Mouse (Mus musculus): ENCODE measurements at regions not wholly inside any gene's neighbourhood (a gene's known extent, or its start where the extent isn't known, plus 50 kb on each side); places are given as distances from the start of the nearest gene placed in this dataset.

DNA sequence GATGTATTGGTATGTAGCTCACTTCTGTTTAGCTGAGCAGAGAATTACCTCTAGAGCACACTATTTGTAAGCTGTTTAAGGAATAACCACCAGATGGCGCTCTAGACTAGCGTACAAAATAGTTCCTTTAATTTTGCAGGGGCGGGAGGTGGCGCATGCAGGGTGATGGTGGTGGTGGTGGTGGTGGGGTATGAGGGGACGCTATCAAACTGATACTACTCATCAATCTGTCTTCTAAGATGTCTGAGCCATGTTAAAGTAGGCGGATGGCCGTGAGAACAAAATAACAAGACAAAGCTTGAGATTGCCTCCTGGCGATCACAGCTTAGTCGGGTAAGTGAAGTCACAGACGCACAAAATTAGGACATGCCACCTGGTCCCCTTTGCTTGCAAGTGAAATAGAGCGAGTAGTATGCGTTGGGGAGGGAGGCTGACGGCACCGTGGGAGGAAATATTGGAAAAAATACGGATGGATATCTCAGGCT is 90.6 kb upstream of the Nmur2 start:
- Histone ChIP-seq H3K4me3 (0 out of 2 replicates have a peak overlapping the region, but pooled peaks have one; percentile 5), H3K4me2 (peak overlapping the region; percentile 41), H3K36me3 (replicated peaks) (no peaks in the 10 kb centered on the region), H3K27me3 (replicated peaks) (no peaks in the 10 kb centered on the region), H3K4me1 (peaks cover 3% of the 10 kb centered on the region; the same call in 1 of the 2 replicates), H3K9ac (no peak overlapping the region), H3K27ac (no peak overlapping the region), H3K9me3 (no peaks in the 10 kb centered on the region)
- ATAC-seq (replicated peaks): peak; percentile 67; the same call in 1 of the 2 replicates
- 29% methylated on average over 15 of the region's 15 CpGs for WGBS

DNA sequence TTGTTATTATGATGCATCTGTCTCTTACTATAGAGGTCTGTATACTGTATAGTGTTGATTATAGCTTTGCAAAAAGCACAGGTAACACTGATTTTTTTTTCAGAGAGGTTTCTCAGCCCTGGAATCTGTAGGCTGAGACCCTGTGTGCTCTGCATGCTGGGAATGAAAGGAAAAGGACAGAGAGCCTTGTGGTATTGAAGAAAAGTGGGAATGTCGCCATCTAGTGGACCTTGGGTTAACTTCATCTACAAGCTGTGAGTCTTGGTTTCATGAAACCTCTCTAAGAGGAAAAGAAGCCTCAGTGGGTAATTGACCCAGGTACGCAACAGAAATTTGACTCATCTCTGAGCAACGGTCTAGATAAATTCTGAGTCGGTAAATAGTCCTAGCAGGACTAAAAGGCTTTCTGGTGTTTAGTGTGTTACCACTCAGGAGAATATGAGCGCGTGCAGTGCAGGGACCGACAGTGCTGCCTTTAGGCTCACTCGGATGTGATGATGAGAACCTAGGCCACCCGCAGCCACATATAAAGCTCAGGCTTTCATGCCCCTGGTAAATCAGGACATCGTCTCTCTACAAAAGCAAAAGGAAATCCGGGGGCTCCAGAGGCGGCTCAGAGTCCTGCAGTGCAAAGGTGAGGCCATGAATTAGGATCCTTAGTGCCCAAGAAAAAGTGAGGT is 75.9 kb upstream of the Nmur2 start:
- H3K4me2 ChIP-seq: no peak overlapping the region
- H3K4me3 ChIP-seq: no peak overlapping the region
- H3K27me3 ChIP-seq (replicated peaks): no peaks in the 10 kb centered on the region
- no peak overlapping the region for H3K27ac ChIP-seq
- no peaks in the 10 kb centered on the region for H3K9me3 ChIP-seq
- H3K36me3 ChIP-seq (replicated peaks): no peaks in the 10 kb centered on the region
- 0 out of 2 replicates have a peak, but pooled peaks have one; percentile 45 for ATAC-seq (replicated peaks)
- no peak overlapping the region for H3K9ac ChIP-seq
- 49% methylated on average over 12 of the region's 12 CpGs for WGBS
- H3K4me1 ChIP-seq: no peaks in the 10 kb centered on the region

DNA sequence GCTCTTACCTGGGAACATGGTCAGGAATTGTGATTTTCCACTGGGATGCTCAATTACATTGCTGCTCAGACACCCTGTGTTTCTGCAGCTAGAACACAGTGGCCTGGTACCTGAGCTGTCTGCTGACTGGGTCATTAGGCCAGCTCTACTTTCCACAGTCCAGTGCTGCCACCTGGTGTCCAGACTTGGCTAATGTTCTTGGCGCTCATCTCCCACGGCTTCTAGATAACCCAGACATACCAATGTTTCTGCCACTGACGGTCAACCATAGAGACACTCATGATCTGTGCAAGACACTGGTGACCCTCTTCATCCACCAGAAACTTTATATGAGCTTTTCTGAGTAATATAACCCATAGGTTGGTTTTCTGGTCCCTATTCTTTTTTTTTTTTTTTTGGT is 67.1 kb upstream of the Nmur2 start:
- no peaks in the 10 kb centered on the region for H3K27me3 ChIP-seq (replicated peaks)
- H3K9me3 ChIP-seq: no peaks in the 10 kb centered on the region
- H3K4me3 ChIP-seq: no peak overlapping the region
- no peaks in the 10 kb centered on the region for H3K36me3 ChIP-seq (replicated peaks)
- 0 out of 2 replicates have a peak, but pooled peaks have one; percentile 33 for ATAC-seq (replicated peaks)
- no peak overlapping the region for H3K9ac ChIP-seq
- no peak overlapping the region for H3K27ac ChIP-seq
- no peak overlapping the region for H3K4me2 ChIP-seq
- 8% methylated on average over 3 of the region's 3 CpGs for WGBS
- H3K4me1 ChIP-seq: no peaks in the 10 kb centered on the region

DNA sequence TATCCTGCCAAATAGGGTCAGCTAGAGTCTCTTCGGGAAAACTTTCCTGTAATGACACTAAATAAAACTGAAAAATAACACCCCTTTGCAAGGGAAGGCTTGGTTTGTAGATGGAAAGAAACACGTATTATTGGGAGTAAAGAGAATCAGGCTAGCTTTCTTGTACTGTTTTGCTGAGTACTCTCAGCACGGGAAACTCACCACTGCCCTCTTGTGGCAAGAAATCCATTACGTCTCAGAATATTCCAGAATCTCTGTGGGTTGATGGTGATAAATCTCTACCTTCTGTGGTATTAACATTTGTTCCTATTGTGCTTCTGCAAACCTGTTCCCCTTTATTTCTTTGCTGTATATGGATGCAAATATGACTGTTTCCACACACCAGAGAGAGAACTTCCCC is 64.8 kb upstream of the Nmur2 start:
- H3K27me3 ChIP-seq (replicated peaks): no peaks in the 10 kb centered on the region
- no peaks in the 10 kb centered on the region for H3K9me3 ChIP-seq
- H3K4me1 ChIP-seq: no peaks in the 10 kb centered on the region
- H3K4me2 ChIP-seq: no peak overlapping the region
- no peak for ATAC-seq (replicated peaks)
- 33% methylated on average over 4 of the region's 4 CpGs for WGBS
- H3K36me3 ChIP-seq (replicated peaks): no peaks in the 10 kb centered on the region
- H3K9ac ChIP-seq: no peak overlapping the region
- no peak overlapping the region for H3K27ac ChIP-seq
- no peak overlapping the region for H3K4me3 ChIP-seq

DNA sequence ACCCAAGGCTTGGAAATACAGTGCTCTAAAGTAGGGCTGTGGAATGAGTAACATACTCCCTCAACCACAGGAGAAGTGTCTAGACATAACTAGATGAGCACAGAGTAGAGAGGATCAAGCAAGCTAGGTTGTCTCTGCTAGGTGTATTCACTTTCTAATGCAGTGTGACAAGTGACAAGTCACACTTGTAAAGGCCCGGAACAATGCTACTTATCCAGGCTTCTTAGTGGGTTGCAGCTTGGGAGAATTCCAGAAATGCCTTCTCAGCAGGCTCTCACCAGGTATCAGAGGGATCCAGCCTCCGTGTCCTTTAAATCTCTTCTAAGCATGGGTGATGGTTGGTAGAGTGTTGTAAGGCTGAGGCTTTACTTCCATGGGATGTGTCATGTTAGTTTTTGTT is 52.1 kb upstream of the Nmur2 start:
- Histone ChIP-seq H3K27ac (no peak overlapping the region), H3K36me3 (replicated peaks) (no peaks in the 10 kb centered on the region), H3K4me2 (no peak overlapping the region), H3K4me3 (no peak overlapping the region), H3K9me3 (no peaks in the 10 kb centered on the region), H3K9ac (no peak overlapping the region), H3K27me3 (replicated peaks) (no peaks in the 10 kb centered on the region), H3K4me1 (no peaks in the 10 kb centered on the region)
- ATAC-seq (replicated peaks): no peak
- 29% methylated on average over 2 of the region's 2 CpGs for WGBS

All from midbrain, embryonic 15.5 days (tissue).